Mouse (Mus musculus) spleen, adult 12 weeks (tissue): ENCODE data around the gene Gfra1.

Experiments used
- DNase-seq: peaks from one replicate; pipeline ENCODE4 v3.0.0; 2022; ENCODE audit warnings: low spot score

Gfra1 gene

DNA sequence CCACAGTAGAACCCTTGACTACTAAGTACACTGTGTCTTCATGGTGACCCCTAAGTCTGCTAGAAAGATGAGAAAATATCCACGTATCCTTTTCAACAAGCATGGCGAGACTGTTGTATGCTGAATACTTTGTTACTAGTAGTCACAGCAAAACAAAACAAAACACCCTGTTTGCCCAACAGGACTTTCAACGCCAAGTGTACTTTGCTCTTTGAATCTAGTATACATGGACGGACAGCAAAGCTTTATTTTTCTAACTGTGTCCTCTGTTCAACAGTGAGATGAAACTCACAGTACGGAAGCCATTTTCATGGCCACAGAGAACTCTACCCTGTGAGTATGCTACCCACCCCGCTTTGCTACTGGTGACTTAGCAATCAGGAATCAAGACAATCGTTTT, 62.6 kb downstream of the Gfra1 start:
- no peak for DNase-seq

DNA sequence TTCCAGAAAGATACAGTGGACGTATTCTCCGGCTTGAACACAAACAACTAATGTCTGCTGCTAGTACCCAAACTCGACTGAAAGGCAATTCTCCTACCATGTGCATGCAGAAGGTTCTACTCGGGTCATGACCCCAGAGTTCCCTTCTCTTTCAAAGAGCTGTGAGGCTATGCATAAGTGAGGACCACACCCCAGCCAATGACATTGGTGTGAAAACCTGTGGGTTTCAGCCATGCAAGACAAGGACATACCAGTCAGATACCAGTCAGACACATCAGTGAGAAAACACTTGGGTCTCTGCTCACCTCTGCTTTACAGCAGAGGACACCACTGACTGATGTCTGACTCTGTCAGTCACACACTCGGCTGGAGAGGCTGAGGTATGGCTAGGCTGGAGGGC, 63.9 kb downstream of the Gfra1 start:
- no peak for DNase-seq

DNA sequence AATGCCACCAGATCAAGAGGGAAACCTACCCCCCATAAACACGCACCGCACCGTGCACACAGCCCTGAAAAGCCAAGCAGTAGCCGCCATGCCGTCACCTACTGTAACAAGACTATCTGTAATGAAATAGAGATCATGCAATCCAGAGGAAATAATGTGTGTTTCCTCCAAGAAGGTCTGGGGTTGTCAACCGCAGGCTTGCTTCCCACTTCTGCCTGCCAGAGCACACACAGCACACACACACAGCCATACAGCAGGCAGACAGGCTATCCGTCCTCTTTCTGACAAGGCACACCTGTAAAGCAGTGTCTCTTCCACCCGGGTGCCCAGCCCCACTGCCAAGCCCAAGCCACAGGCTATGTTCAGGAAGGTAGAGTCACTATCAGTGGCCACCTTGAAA, 66.2 kb downstream of the Gfra1 start:
- DNase-seq, result no peak

DNA sequence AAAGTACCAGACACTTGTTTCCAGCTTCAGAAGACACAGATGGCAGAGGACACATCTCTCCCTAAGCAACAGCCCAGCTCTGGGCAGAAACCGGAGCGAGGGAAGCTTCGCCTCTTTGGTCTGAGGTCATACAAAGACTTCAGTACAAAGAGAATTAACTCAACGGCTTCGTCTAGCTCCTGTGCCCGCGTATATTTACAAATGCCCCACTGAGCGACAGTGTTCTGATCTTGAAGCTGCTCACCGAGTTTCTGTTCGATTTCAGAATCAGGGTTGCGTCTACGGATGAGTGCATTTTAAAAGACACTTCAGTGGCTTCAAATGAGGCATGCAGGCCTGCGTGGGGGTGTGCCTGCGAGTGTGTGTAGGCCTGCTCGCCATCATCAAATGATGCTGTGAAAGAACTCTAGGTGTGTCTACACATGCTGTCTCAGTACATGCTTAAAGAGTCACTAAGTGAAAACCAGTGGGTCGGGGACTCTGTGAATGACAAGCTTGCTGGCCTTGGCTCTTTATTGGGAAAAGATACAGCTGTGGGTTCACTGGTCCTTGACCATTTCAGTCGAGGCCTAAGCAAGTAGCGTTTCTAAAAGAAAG, 66.8 kb downstream of the Gfra1 start:
- no peak for DNase-seq

DNA sequence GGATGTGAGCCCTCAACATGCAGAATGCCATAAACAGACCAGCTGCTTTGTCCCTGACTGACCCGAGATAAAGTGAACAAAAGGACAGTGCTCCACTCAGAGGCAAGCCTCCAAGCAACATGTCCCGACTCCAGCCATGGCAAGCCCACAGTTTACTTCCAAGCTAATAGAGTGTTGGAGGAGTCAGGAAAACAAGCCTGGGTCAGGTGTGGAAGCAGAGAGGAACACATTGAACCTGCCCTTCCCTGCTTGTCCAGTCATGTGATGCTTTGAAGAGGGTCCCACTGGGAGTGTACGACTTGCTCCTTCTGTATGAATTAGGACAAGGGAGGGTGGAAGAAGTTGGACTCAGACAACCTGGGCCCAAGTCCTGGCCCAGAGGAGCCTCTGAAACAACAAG, 72.4 kb downstream of the Gfra1 start:
- no peak for DNase-seq

DNA sequence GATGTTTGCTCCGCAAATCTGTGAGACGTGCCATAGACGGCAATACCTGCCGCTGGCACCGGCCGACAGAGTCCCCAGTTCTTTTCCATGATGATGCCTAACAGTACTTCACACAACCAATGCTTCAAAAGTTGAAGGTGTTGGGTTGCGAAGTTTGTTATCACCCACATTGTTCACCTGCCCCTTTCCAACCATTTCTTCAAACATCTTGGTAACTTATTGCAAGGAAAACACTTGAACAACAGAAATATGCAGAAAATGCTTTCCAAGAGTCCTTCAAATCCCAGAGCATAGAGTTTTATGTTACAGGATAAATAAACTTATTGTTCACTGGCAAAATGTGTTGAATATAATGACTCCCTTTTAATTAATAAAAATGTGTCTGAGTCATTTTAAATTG, 73.2 kb downstream of the Gfra1 start:
- no peak for DNase-seq

DNA sequence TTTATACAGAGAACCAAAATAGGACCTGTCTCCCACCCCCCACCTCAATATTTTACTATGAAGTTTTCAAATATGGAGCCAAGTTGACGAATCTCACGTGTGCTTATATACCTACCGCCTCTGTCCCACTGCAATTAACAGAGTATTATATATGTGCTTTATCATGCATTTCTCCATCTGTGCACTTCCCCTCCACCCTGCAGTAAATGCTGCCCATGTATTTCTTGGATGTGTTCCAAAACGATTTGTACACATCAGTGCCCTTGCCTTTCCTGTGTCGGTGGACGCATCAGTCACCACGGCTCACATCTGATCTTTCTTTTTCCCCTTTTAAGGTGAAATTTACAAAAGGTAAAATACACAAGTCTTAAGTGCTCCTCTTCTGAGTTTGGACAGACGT, 77.7 kb downstream of the Gfra1 start:
- no peak for DNase-seq

DNA sequence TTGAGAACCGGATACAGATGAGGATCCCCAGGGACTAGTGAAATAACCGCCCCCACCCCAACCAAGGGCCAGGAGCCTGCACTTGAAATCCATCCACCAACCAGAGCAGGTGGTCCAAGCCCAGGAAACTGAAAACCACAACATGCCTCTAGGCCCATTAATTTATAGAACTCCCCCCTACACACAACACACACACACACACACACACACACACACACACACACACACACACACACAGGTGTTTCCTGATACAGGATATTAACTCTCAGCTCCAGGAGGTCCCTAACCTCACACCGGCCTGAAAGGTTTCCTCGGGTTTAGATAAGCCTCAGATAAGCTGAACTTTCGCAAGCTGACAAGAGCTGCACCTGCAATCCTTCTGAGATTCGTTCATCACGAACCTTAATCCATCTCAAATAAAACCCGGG, 79.0 kb downstream of the Gfra1 start:
- no peak for DNase-seq

DNA sequence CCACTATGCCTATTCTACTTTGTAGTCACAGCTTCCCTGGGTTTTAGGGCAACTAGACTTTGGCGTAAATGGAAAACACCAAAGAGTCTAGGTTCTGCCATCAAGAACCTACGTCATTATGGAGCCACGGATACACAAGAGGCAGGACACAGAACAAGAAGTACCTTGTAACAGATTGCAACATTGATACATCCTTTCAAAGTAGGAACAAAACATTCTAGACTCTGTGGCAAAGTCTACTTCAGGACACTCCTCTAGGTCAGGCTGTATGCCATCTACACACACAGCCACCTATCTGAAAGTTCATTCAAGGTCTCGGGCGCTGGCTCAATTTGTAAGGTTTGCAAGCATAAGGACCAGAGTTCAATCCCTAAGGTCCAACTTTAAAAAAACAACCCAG, 81.1 kb downstream of the Gfra1 start:
- no peak for DNase-seq

DNA sequence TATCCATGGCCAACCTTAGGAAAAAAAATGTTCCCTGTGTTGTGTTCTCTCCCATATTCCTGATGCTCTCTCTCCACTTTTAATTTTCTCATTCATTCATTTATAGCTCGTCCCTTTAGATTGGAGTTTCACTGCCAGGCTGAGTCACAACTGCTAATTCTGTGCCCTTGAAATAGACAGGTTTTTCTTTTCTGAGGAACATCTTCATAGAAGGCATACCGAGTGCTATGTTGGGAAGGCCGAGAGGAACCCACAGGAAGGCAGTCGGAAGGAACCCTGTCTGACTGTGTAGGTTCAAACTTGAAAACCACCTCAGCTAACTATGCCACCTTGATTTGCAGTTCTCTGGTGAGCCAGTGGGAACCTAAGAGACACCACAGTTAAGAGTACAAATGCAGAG, 81.6 kb downstream of the Gfra1 start:
- DNase-seq, result no peak

DNA sequence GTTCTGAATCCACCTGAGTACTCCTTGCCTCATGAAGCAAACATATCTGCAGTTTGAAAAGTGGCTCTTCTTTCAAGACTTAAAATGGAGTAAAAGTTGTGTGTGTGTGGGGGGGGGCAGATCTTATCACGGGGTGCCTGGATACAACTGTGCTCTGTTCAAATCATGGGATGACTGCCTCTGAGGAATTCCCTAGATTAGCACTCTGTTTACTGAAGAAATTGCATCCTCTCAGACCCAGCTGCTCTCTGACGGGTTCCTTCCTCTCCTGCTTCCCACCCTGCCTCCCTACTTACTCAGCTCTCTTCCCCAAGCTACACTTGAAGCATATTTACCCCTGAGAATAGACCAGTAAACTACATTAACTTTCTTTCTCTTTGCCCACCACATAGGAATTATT, 87.2 kb downstream of the Gfra1 start:
- no peak for DNase-seq

DNA sequence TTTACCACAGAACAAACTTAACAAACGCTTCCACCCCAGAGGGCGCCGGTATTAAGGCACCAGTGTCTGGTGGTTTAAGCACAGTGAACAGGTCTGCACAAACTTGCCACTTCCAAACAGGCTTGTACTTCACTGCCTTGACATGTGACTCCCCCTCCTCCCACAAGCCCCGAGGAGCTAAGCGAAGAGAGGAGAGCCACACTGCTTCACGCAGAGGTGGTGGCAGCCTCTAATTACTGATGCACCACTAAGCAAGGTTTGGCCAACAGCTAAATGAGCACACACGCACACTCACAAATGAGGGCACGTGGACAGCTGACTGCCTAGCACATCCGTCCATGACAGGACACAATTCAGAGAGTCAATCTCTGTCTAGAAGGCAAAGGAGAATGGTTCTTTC, 91.0 kb downstream of the Gfra1 start:
- no peak for DNase-seq

DNA sequence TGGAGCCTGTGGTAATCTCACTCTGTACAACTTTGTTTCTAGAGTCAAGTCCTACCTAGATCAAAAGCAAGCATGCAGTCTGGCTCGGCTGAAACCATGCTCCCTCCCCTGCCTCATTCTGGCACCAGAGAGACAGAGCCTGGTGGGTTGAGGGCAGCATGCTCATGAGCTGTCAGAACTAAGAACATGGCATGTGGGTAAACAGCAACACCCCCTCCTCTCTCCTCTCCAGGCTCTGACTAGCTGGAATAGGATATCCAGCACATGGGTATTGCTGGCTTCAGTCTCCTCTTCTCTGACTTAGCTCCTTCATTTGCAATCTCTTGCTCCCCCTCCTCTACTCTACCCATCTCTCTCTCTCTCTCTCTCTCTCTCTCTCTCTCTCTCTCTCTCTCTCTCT, 94.7 kb downstream of the Gfra1 start:
- DNase-seq, result no peak

DNA sequence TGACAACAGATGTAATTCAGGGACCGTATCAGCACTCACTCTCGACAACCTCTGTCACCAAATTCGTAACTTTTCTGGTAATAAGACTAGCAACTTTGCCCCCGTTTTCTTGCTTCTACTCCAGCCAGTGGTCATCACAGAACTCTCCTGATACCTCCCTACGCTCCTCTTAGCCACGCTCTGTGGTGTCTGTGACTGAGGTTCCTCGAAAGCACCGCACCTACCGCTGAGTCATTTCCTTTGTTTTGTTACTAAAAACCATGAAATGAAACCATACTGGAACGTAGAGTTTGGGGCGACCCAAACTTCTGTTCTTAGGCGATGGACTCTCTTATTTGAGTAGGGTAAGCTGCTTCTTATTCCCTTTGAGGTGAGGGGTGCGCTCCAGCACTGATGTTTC, 97.6 kb downstream of the Gfra1 start:
- DNase-seq, result no peak

DNA sequence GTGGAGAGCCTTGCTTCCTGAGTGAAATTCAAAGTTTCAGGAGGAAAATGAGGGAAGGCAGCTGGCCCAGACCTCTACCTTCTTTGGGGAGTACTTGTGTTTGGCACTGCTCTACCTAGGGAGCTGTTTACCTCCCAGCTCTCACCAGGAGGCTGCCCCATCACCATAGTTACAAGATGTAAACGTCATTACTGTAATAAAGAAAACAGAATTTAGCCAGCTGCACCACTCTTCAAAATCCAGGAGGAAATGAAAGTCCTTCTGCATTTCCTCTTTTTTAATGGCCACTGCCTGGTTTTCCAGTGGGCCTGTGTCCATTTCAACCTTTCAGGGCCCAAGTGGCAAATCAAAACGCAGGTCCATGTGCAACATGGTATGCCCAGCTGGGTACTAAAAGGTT, 101.8 kb downstream of the Gfra1 start:
- DNase-seq, result no peak

DNA sequence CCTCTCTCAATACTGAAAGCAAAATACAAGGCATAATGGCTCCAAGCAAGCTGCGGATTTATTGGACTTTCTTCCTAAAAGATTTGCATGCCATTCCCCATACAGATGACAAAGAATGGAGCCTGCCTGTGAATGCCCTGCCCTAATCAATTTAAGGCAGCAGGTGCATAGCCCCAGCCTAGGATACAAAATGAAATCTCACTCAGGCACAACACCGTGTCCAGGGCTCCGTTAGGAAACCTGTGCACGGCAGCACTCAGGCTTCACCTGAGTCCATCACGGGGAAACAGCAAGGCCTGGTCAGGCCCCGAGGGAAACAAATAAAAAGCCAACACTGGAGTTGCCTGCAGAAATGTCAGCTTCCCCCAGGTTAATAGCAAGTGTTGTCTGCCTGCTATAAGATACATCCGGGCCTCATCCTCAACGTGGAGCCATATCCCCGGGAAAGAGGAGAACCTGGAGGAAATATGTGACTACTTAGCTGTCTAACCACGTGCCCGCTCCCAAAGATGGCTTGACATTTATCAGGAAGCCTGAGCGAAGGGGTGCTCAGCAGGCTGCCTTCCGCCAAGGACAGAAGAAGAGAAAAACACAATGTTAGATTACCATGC, 102.3 kb downstream of the Gfra1 start:
- DNase-seq, result no peak

DNA sequence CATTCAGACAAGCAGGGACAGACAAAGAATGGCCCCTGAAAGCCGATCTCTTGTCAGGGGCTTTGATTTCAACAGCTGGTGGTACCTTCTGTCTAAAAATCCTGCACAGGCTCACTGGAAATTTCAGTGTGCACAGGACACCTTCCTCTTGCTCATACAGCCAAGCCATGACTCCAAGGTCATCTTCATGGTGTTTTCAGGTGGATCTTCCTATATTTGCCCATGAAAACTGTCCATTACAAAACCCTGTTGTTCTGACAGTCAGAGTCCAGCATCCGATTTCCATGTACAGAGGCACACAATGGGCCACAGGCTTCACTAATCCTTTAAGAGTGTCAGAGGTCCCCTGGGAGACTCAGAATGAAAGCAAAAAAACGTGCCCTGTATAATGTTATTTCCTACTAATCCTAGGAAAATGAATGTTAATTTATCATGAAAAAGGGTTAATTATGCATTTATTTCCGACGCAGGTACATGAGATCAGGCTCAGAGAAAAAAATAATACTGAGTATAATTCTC, 105.8 kb downstream of the Gfra1 start:
- no peak for DNase-seq

DNA sequence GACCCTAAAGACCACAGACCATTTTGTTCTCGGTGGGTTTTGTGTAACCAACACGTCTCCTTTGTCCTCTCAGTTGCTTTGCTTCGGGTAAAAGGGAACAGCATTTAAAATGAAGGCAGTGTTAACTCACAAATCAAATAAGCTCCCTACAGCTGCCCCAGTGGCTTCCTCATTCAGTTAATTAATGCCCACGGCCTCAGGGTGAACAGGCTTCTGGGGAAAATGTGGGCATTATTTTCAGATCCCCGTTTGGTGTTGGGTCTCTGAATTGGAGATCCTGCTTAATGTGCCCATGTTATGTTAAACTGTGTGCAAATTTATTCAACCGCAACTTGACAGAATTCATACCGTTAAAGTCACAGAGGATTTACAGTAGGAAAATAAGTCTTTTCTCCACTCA, 110.6 kb downstream of the Gfra1 start:
- no peak for DNase-seq

DNA sequence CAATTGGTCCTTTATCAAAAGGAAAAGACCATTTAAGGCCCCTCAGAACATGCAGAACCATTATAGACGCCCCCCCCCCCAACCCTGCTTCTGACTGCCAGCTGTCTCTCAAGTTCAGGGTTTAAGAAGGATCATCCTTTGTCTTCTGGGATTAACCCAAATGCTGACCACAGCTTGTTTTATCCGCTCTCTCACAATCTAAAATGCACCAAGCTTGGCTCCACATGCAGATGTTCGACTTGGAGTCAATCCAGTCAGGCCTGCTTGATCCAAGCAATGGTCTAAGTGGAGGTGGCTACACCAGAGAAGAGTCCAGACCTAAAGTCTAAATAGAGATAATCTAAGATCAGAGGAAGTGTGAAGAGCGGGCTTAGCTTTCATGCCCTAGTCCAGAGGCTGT, 114.4 kb downstream of the Gfra1 start:
- no peak for DNase-seq

DNA sequence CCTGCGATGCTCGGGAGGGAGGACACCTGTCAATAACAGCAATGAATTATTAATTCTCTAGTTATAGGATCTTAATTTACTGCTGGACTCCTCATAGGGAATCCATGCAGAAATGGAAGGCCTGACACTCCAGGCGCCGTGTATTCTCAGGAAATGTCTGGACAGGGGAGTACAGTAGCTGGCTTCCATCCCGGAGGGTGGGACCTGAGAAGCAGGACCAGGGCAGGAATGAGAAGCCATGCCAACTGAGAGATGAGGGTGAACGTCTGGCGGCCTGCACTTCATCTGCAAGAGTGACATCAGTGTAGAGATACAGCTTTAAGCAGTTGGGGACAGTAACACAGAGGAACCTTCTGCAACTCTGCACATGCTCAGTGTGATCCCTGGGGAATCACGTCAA, 115.5 kb downstream of the Gfra1 start:
- no peak for DNase-seq

DNA sequence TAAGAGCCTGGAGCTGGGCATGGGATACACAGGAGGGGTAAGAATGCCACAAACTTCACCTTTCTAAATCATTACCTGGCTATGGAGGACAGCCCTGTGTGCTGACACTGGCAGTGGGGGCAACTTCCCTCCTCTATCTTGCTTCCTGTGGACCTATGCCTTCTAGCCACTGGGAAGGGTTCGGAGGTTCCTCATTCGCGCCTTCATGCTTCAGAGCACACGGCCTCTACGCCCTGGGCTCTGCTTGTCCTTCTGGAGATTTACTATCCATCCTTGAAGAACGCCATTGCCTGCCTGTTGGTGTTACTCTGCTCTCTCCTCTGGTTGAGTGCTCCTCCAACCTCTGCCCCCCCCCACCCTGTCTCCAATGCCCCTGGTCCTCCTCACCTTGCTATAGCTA, 118.9 kb downstream of the Gfra1 start:
- DNase-seq, result no peak

DNA sequence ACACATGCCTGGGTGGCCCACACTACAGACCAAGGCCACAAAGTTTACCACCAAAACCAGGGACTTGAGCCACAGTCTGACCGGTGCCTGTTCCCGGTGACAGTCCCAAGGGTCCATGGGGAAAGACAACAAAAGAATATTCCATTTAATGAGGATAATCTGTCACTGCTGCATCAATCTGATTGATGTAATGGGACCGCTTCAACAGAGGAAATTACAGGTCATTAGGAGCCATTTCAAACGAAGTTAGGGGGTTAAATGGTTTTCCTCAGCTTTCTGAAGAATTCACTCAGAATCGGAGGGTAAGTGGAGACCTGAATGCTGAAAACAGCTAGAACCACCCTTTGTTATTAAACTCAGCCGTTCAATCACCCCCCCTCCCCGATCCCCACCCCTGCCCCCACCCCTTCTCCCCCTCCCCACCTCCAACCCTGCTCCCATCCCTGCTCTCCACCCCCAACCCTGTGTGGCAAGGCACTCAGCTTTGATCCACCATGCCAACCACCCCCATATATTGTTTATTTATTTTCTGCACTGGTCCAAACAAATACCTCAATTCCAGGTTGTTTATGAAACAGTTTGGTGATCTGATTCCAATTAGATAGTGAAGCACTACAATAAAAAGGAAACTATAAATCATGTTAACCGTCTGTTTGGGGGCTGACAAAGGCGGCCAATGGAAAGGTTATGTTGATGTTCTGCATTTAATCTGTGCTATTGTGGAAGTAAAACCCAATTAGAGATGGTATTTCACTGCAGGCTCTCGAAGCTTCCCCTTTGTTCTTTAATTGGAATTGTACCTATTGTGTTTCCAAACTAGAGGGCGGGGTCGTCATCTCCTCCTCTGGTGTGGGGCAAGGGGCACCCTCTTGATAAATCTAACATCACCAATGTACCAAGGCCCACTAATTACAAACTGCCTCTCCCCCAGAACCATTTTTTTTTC, 119.9 kb downstream of the Gfra1 start:
- no peak for DNase-seq

DNA sequence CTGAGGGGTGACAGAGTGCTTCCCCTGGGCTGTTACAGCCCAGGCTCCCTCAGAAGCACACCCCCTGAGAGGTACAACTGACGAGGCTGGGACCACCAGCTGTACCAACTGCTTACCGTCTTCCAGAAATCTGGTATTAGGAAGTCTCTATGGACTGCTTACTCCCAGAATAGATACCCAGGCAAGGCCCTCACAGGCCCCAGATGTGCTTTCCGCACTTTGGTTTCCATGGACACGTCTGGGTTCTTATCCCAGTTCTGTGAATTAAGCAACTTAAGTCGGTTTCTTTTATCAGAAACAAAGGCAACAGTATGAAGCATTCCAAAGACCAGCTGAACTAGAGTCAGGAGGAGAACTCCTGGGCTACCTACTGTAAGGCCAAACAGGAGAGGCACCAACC, 126.4 kb downstream of the Gfra1 start:
- DNase-seq, result no peak
